Mouse (Mus musculus): ENCODE measurements around the gene Gm21976.

DNA sequence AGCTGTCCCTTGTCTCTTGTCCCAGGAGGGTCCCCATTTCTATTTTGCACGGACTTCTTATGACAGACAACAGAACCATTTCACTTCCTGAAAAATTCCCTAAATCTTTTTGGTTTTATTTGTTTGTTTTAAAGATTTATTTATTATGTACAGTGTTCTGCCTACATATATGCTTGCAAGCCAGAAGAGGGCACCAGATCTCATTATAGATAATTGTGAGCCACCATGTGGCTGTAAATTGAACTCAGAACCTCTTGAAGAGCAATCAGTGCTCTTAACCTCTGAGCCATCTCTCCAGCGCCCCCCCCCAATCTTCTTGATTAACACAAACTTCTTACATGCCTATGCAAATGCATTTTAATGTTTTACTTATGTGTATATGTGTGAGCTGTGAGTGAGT, 11.0 kb downstream of the Gm21976 start:
- TF ChIP-seq CTCF (IDR thresholded peaks at IDR 0.05; ENCODE audit: control insufficient read depth, insufficient read depth, insufficient replicate concordance, low read depth, low read length) (no peak), POLR2A (IDR thresholded peaks at IDR 0.05; ENCODE audit: control insufficient read depth, low read depth, low read length) (no peak)
